Mouse (Mus musculus): ENCODE measurements around the gene Slc9a9. TPM values are rescaled to one million over a fixed set of nuclear protein-coding genes. Genes with fewer than 3 reads are reported as not detected.

Slc9a9 gene
- polyA plus RNA-seq, 1 experiment from 2014 or later = 6.6 TPM

DNA sequence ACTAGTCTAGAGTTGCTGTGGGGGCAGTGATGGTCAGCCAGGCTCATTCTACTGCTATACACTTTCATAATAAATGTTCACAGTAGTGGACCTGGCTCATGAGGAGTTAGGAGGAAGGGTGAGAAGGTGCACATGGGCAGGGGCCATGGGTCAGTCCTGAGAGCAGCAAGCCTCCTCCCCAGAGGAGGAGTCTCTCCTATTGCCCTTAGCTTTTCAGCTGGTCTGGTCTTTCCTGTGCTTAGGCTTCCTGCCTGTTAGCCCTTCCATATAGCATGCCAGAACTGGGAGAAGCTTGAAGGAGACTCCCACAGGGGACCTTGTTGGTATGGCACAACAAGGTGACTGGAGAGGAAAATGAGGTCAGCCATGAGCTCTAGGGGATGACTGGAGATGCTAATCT, 410.2 kb downstream of the Slc9a9 start:
- H3K9ac ChIP-seq (ENCODE audit: low read depth, low read length) = no peak overlapping the region
- H3K27me3 ChIP-seq (ENCODE audit: control insufficient read depth, insufficient read depth, low read depth, low read length) = no peaks in the 10 kb centered on the region
- no peak overlapping the region for H3K4me2 ChIP-seq (ENCODE audit: low read length)
- H3K4me3 ChIP-seq (ENCODE audit: low read depth, low read length) = no peak overlapping the region
- H3K9me3 ChIP-seq (replicated peaks; ENCODE audit: control insufficient read depth, low read length, poor library complexity, severe bottlenecking) = no peaks in the 10 kb centered on the region
- no peak overlapping the region for H3K27ac ChIP-seq (ENCODE audit: low read length)
- H3K36me3 ChIP-seq (ENCODE audit: control insufficient read depth, insufficient read depth, low read length) = no peaks in the 10 kb centered on the region
- H3K4me1 ChIP-seq (ENCODE audit: control insufficient read depth, insufficient read depth, low read length) = peaks cover 8% of the 10 kb centered on the region
- no peak for ATAC-seq

- H3K36me3 ChIP-seq (ENCODE audit: control insufficient read depth, insufficient read depth, low read length) = no peaks in the 10 kb centered on the region
These were observed 416.6 kb downstream of the Slc9a9 start for GRCm38 (mm10) chr9:95086109-95086821.

GRCm38 (mm10) chr9:95088221-95088620, 418.5 kb downstream of the Slc9a9 start:
- H3K9ac ChIP-seq (ENCODE audit: low read depth, low read length) = no peak overlapping the region
- peaks cover 6% of the 10 kb centered on the region for H3K4me1 ChIP-seq (ENCODE audit: control insufficient read depth, insufficient read depth, low read length)
- H3K27ac ChIP-seq (ENCODE audit: low read length) = no peak overlapping the region
- no peak overlapping the region for H3K4me3 ChIP-seq (ENCODE audit: low read depth, low read length)
- no peaks in the 10 kb centered on the region for H3K36me3 ChIP-seq (ENCODE audit: control insufficient read depth, insufficient read depth, low read length)
- no peaks in the 10 kb centered on the region for H3K9me3 ChIP-seq (replicated peaks; ENCODE audit: control insufficient read depth, low read length, poor library complexity, severe bottlenecking)
- no peak overlapping the region for H3K4me2 ChIP-seq (ENCODE audit: low read length)
- no peaks in the 10 kb centered on the region for H3K27me3 ChIP-seq (ENCODE audit: control insufficient read depth, insufficient read depth, low read depth, low read length)
- WGBS = 93% methylated on average over 4 of the region's 4 CpGs
- ATAC-seq = no peak

More at GRCm38 (mm10) chr9:95086109-95086821, 416.6 kb downstream of the Slc9a9 start:
- Histone ChIP-seq H3K27ac (ENCODE audit: low read length) (no peak overlapping the region), H3K9me3 (replicated peaks; ENCODE audit: control insufficient read depth, low read length, poor library complexity, severe bottlenecking) (no peaks in the 10 kb centered on the region), H3K4me1 (ENCODE audit: control insufficient read depth, insufficient read depth, low read length) (peaks cover 6% of the 10 kb centered on the region), H3K9ac (ENCODE audit: low read depth, low read length) (no peak overlapping the region), H3K4me2 (ENCODE audit: low read length) (no peak overlapping the region), H3K27me3 (ENCODE audit: control insufficient read depth, insufficient read depth, low read depth, low read length) (no peaks in the 10 kb centered on the region), H3K4me3 (ENCODE audit: low read depth, low read length) (no peak overlapping the region)
- WGBS = 18% methylated on average over 8 of the region's 8 CpGs
- no peak for ATAC-seq

DNA sequence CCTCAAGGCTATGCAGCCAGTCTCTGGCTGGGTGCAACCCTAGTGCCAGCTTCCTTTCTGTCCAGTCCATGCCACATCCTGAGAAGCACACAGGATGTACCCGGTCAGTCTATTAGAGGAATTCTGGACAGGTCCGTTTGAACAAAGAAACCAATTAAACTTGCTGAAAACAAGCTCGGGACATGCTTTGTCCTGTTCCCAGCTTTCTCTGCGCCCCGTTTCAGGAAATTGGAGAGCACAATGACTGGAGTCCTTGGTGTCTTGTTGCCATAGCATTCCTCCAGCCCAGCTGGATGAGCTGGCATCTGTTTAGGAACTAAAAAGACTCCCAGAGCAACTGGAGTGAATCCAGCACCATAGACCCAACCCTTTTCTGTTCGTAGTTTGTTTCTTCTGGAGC, 419.3 kb downstream of the Slc9a9 start:
- H3K9me3 ChIP-seq (replicated peaks; ENCODE audit: control insufficient read depth, low read length, poor library complexity, severe bottlenecking) = no peaks in the 10 kb centered on the region
- H3K4me2 ChIP-seq (ENCODE audit: low read length) = no peak overlapping the region
- no peak overlapping the region for H3K27ac ChIP-seq (ENCODE audit: low read length)
- no peak overlapping the region for H3K9ac ChIP-seq (ENCODE audit: low read depth, low read length)
- no peak overlapping the region for H3K4me3 ChIP-seq (ENCODE audit: low read depth, low read length)
- ATAC-seq = peak; percentile 64
- 17% methylated on average over 6 of the region's 6 CpGs for WGBS
- peaks cover 6% of the 10 kb centered on the region for H3K4me1 ChIP-seq (ENCODE audit: control insufficient read depth, insufficient read depth, low read length)
- H3K27me3 ChIP-seq (ENCODE audit: control insufficient read depth, insufficient read depth, low read depth, low read length) = no peaks in the 10 kb centered on the region
- H3K36me3 ChIP-seq (ENCODE audit: control insufficient read depth, insufficient read depth, low read length) = no peaks in the 10 kb centered on the region

GRCm38 (mm10) chr9:95096486-95096885, 426.8 kb downstream of the Slc9a9 start:
- no peak overlapping the region for H3K27ac ChIP-seq (ENCODE audit: low read length)
- no peaks in the 10 kb centered on the region for H3K36me3 ChIP-seq (ENCODE audit: control insufficient read depth, insufficient read depth, low read length)
- H3K4me3 ChIP-seq (ENCODE audit: low read depth, low read length) = no peak overlapping the region
- no peak overlapping the region for H3K4me2 ChIP-seq (ENCODE audit: low read length)
- no peak overlapping the region for H3K9ac ChIP-seq (ENCODE audit: low read depth, low read length)
- H3K4me1 ChIP-seq (ENCODE audit: control insufficient read depth, insufficient read depth, low read length) = no peaks in the 10 kb centered on the region
- WGBS = 93% methylated on average over 3 of the region's 3 CpGs
- no peaks in the 10 kb centered on the region for H3K27me3 ChIP-seq (ENCODE audit: control insufficient read depth, insufficient read depth, low read depth, low read length)
- H3K9me3 ChIP-seq (replicated peaks; ENCODE audit: control insufficient read depth, low read length, poor library complexity, severe bottlenecking) = no peaks in the 10 kb centered on the region
- no peak for ATAC-seq

DNA sequence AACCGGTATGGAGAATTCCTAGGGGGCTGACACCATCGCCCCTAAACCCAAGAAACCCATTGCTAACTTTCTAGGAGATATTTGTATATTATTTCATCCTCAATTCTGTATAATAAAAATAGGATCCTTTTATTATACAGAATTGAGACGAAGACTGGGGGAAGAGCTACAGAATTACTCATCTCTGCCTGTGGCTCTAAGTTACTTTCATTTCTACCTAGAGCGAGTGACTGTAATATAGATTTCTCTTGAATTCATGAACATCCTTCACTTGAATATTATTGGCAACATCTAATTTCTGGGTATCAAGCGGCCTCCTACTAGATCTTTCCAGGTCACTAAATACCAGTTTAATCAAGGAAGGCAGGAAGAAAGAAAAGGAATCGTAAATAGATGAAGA, 436.1 kb downstream of the Slc9a9 start:
- Histone ChIP-seq H3K9me3 (replicated peaks; ENCODE audit: control insufficient read depth, low read length, poor library complexity, severe bottlenecking) (no peaks in the 10 kb centered on the region), H3K4me3 (ENCODE audit: low read depth, low read length) (no peak overlapping the region), H3K36me3 (ENCODE audit: control insufficient read depth, insufficient read depth, low read length) (no peaks in the 10 kb centered on the region), H3K4me1 (ENCODE audit: control insufficient read depth, insufficient read depth, low read length) (no peaks in the 10 kb centered on the region), H3K4me2 (ENCODE audit: low read length) (no peak overlapping the region), H3K27ac (ENCODE audit: low read length) (no peak overlapping the region), H3K27me3 (ENCODE audit: control insufficient read depth, insufficient read depth, low read depth, low read length) (no peaks in the 10 kb centered on the region), H3K9ac (ENCODE audit: low read depth, low read length) (no peak overlapping the region)
- ATAC-seq = no peak
- WGBS = 93% methylated on average over 6 of the region's 6 CpGs

GRCm38 (mm10) chr9:95109799-95110198, 440.1 kb downstream of the Slc9a9 start:
- no peak overlapping the region for H3K4me2 ChIP-seq (ENCODE audit: low read length)
- H3K36me3 ChIP-seq (ENCODE audit: control insufficient read depth, insufficient read depth, low read length) = no peaks in the 10 kb centered on the region
- ATAC-seq = no peak
- H3K4me1 ChIP-seq (ENCODE audit: control insufficient read depth, insufficient read depth, low read length) = no peaks in the 10 kb centered on the region
- no peaks in the 10 kb centered on the region for H3K27me3 ChIP-seq (ENCODE audit: control insufficient read depth, insufficient read depth, low read depth, low read length)
- H3K9ac ChIP-seq (ENCODE audit: low read depth, low read length) = no peak overlapping the region
- H3K9me3 ChIP-seq (replicated peaks; ENCODE audit: control insufficient read depth, low read length, poor library complexity, severe bottlenecking) = no peaks in the 10 kb centered on the region
- H3K4me3 ChIP-seq (ENCODE audit: low read depth, low read length) = no peak overlapping the region
- H3K27ac ChIP-seq (ENCODE audit: low read length) = no peak overlapping the region

GRCm38 (mm10) chr9:95110768-95111167, 441.1 kb downstream of the Slc9a9 start:
- no peaks in the 10 kb centered on the region for H3K27me3 ChIP-seq (ENCODE audit: control insufficient read depth, insufficient read depth, low read depth, low read length)
- no peak overlapping the region for H3K27ac ChIP-seq (ENCODE audit: low read length)
- no peak overlapping the region for H3K4me2 ChIP-seq (ENCODE audit: low read length)
- no peaks in the 10 kb centered on the region for H3K9me3 ChIP-seq (replicated peaks; ENCODE audit: control insufficient read depth, low read length, poor library complexity, severe bottlenecking)
- H3K36me3 ChIP-seq (ENCODE audit: control insufficient read depth, insufficient read depth, low read length) = no peaks in the 10 kb centered on the region
- no peak overlapping the region for H3K4me3 ChIP-seq (ENCODE audit: low read depth, low read length)
- ATAC-seq = no peak
- H3K9ac ChIP-seq (ENCODE audit: low read depth, low read length) = no peak overlapping the region
- no peaks in the 10 kb centered on the region; the same call in 1 of the 2 replicates for H3K4me1 ChIP-seq (ENCODE audit: control insufficient read depth, insufficient read depth, low read length)
- 40% methylated on average over 5 of the region's 5 CpGs for WGBS

GRCm38 (mm10) chr9:95111732-95112131, 442.0 kb downstream of the Slc9a9 start:
- Histone ChIP-seq H3K36me3 (ENCODE audit: control insufficient read depth, insufficient read depth, low read length) (no peaks in the 10 kb centered on the region), H3K4me3 (ENCODE audit: low read depth, low read length) (no peak overlapping the region), H3K27ac (ENCODE audit: low read length) (no peak overlapping the region), H3K27me3 (ENCODE audit: control insufficient read depth, insufficient read depth, low read depth, low read length) (no peaks in the 10 kb centered on the region), H3K9me3 (replicated peaks; ENCODE audit: control insufficient read depth, low read length, poor library complexity, severe bottlenecking) (no peaks in the 10 kb centered on the region), H3K4me1 (ENCODE audit: control insufficient read depth, insufficient read depth, low read length) (no peaks in the 10 kb centered on the region; the same call in 1 of the 2 replicates), H3K9ac (ENCODE audit: low read depth, low read length) (no peak overlapping the region), H3K4me2 (ENCODE audit: low read length) (no peak overlapping the region)
- WGBS = 89% methylated on average over 1 of the region's 1 CpGs
- ATAC-seq = no peak

Data from midbrain, embryonic 16.5 days (tissue).